Mouse (Mus musculus) heart, adult 8-10 months (tissue): Measurements from ENCODE around the gene Bod1. TPM values are rescaled to one million over a fixed set of nuclear protein-coding genes. Genes with fewer than 3 reads are reported as not detected.

Experiments used
- DNase-seq: peaks from one replicate; pipeline ENCODE4 v3.0.0; 2022; ENCODE audit warnings: low spot score
- total RNA-seq, 4 experiments: library from RNA; stranded (reverse); gene quantifications; 2 replicates each; pipeline ENCODE4 v1.2.4; 2022

Bod1 gene
- total RNA-seq, 4 experiments from 2014 or later = 135 to 160 (median 146) TPM

- no peak for DNase-seq
Observed at GRCm38 (mm10) chr11:31669172-31669869, 2.4 kb downstream of the Bod1 start.

GRCm38 (mm10) chr11:31664186-31664585, 7.5 kb downstream of the Bod1 start:
- DNase-seq = peak; percentile 64

GRCm38 (mm10) chr11:31663501-31663900, 8.2 kb downstream of the Bod1 start:
- DNase-seq = peak; percentile 69

- no peak for DNase-seq
Observed at GRCm38 (mm10) chr11:31662872-31663446, 8.7 kb downstream of the Bod1 start.

- DNase-seq = no peak
Observed at GRCm38 (mm10) chr11:31662214-31662613, 9.5 kb downstream of the Bod1 start.

GRCm38 (mm10) chr11:31657806-31658175, 13.9 kb downstream of the Bod1 start:
- no peak for DNase-seq

- DNase-seq = no peak
Observed at GRCm38 (mm10) chr11:31657168-31657805, 14.4 kb downstream of the Bod1 start.

GRCm38 (mm10) chr11:31649507-31649906, 22.2 kb downstream of the Bod1 start:
- no peak for DNase-seq

- no peak for DNase-seq
Observed at GRCm38 (mm10) chr11:31647268-31647667, 24.4 kb downstream of the Bod1 start.

- no peak for DNase-seq
Observed at GRCm38 (mm10) chr11:31646571-31646970, 25.1 kb downstream of the Bod1 start.

- no peak for DNase-seq
Observed at GRCm38 (mm10) chr11:31643120-31643519, 28.6 kb downstream of the Bod1 start.

GRCm38 (mm10) chr11:31641066-31641810, 30.4 kb downstream of the Bod1 start:
- no peak for DNase-seq

- no peak for DNase-seq
Observed at GRCm38 (mm10) chr11:31640187-31640586, 31.5 kb downstream of the Bod1 start.

GRCm38 (mm10) chr11:31637788-31638373, 33.8 kb downstream of the Bod1 start:
- peak; percentile 42 for DNase-seq

GRCm38 (mm10) chr11:31628700-31629099, 43.0 kb downstream of the Bod1 start:
- DNase-seq = no peak

GRCm38 (mm10) chr11:31620796-31621195, 50.9 kb downstream of the Bod1 start:
- DNase-seq = no peak

GRCm38 (mm10) chr11:31617797-31618196, 53.9 kb downstream of the Bod1 start:
- no peak for DNase-seq

GRCm38 (mm10) chr11:31617236-31617635, 54.4 kb downstream of the Bod1 start:
- peak; percentile 83 for DNase-seq

GRCm38 (mm10) chr11:31616722-31617121, 55.0 kb downstream of the Bod1 start:
- no peak for DNase-seq
